Mouse (Mus musculus) A20 (cell line): ENCODE measurements around the gene Rrn3.

Experiments
- DNase-seq: peaks from one replicate; pipeline ENCODE4 v3.0.0-alpha.2; 2011; ENCODE audit warnings: low read depth, low spot score

Gene Rrn3

GRCm38 (mm10) chr16:13851446-13851845, 70.9 kb downstream of the Rrn3 start:
- no peak for DNase-seq

GRCm38 (mm10) chr16:13853886-13854285, 73.4 kb downstream of the Rrn3 start:
- no peak for DNase-seq
